ENCODE assay signal across 8 mouse cellular contexts in the genomic region with DNA sequence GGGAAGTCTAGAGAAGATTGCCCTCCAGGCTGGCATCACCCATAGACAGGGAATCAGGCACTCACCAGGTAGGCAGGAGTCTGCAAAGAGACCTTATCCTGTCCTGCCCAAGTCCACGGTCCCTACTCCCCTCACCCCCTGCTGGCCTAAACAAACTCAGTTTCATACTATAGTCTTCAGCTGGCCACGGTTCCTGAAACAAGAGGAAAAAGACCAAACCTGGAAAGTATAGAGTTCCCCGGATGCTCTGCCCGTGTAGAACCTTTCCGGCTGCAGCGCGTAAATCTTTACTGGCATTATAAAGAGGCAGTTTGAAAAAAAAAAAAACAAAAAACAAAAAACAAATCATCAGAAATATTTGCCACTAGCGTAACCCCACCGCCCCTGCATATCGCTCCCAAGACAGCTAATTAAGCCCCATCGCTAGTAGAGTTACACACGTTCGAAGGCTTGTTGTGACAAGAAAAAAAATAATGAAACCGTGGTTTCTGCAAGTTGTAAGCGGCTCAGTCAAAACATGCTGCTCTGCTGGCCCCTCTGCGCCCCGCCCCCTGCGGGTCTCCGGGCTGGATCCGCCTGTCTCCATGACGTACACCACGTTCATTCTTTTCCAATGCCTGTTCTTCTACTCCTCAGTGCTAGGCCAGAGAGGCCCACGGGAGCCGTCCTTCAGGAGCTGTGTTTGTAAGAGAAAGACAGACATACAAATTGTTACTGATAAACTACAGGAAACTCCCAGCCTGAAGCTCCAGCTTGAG. TPM values are rescaled to one million over a fixed set of nuclear protein-coding genes. Genes with fewer than 3 reads are reported as not detected.
DNase-seq lines count a peak whose midpoint lies in the region; ATAC-seq and TF ChIP-seq lines count a peak whose summit lies in the region.
"Had no signal": no experiment of that assay in that cellular context is flagged by ENCODE, and none has a peak within 500 bp of the region (broad histone marks: within the 10 kb centered on the region; RNA-seq: fewer than 3 reads in every experiment).

No protein-coding gene starts in this region.

- peak overlapping the region; percentile 46 for H3K4me2 ChIP-seq in limb, embryonic 12.5 days
- H3K4me2 ChIP-seq in stomach, postnatal 0 days (replicated peaks; ENCODE audit: low read depth): peak overlapping the region; percentile 25

- H3K27me3 ChIP-seq in limb, embryonic 12.5 days: peaks cover 6% of the 10 kb centered on the region
- no peaks in the 10 kb centered on the region for H3K27me3 ChIP-seq in stomach, postnatal 0 days (ENCODE audit: control insufficient read depth, insufficient read depth, low read length)

- H3K36me3 ChIP-seq in limb, embryonic 12.5 days: no peaks in the 10 kb centered on the region
- H3K36me3 ChIP-seq in stomach, postnatal 0 days (ENCODE audit: control insufficient read depth, insufficient read depth, low read length): no peaks in the 10 kb centered on the region

- TF ChIP-seq POLR2A in lung, adult 2 months (IDR thresholded peaks at IDR 0.05; ENCODE audit: borderline replicate concordance, extremely low read depth, low read depth, low read length): no peak

- TF ChIP-seq CTCF in lung, adult 2 months (IDR thresholded peaks at IDR 0.05; ENCODE audit: insufficient read depth, low read length): no peak
- TF ChIP-seq CTCF in stomach, postnatal 0 days (IDR thresholded peaks at IDR 0.05; ENCODE audit: low read depth): peak; percentile 20; the same call in 1 of the 2 replicates

- H3K27ac ChIP-seq in limb, embryonic 12.5 days: peak overlapping the region; percentile 60
- no peak overlapping the region for H3K27ac ChIP-seq in stomach, postnatal 0 days (replicated peaks)
- H3K27ac ChIP-seq: macrophage had no signal

- no peaks in the 10 kb centered on the region for H3K9me3 ChIP-seq in limb, embryonic 12.5 days
- no peaks in the 10 kb centered on the region for H3K9me3 ChIP-seq in stomach, postnatal 0 days (ENCODE audit: control insufficient read depth, low read length)

- WGBS in lung, adult 2 months: 33% methylated on average over 24 of the region's 24 CpGs
- WGBS in limb, embryonic 12.5 days: 28% methylated on average over 24 of the region's 24 CpGs
- WGBS in stomach, postnatal 0 days: 24% methylated on average over 24 of the region's 24 CpGs

- no peak for TF ChIP-seq EP300 in stomach, postnatal 0 days (optimal IDR thresholded peaks at IDR 0.05)

- peak; percentile 57 for DNase-seq in lung, postnatal 10 days
- no peak for DNase-seq in lung, adult 2 months
- DNase-seq in forelimb bud, embryonic 11.5 days (ENCODE audit: low read depth, low spot score): peak; percentile 38
- DNase-seq in stomach, postnatal 0 days (ENCODE audit: low spot score): peak; percentile 37
- no peak for DNase-seq in layer of hippocampus, adult 18-20 months (ENCODE audit: low spot score in 2 of 2)
- DNase-seq in cerebellum, postnatal 14 days: no peak

- H3K9ac ChIP-seq in limb, embryonic 12.5 days (replicated peaks): peak overlapping the region; percentile 32; the same call in 1 of the 2 replicates
- H3K9ac ChIP-seq in stomach, postnatal 0 days (ENCODE audit: low read length): no peak overlapping the region

- 0 out of 2 replicates have a peak, but pooled peaks have one; percentile 52 for ATAC-seq in limb, embryonic 12.5 days (ENCODE audit: insufficient number of reproducible peaks, insufficient read depth, low FRiP score, low TSS enrichment, low read depth)
- no peak for ATAC-seq in stomach, postnatal 0 days (ENCODE audit: low FRiP score, low TSS enrichment)

- H3K4me3 ChIP-seq in lung, adult 2 months (replicated peaks; ENCODE audit: extremely low read depth, low read depth, low read length): no peak overlapping the region
- H3K4me3 ChIP-seq in limb, embryonic 12.5 days (replicated peaks): peak overlapping the region; percentile 12
- no peak overlapping the region for H3K4me3 ChIP-seq in stomach, postnatal 0 days (ENCODE audit: low read depth, low read length)

- no peaks in the 10 kb centered on the region for H3K4me1 ChIP-seq in lung, adult 2 months (ENCODE audit: control insufficient read depth, insufficient read depth, low read length)
- peaks cover 20% of the 10 kb centered on the region for H3K4me1 ChIP-seq in limb, embryonic 12.5 days (replicated peaks)
- no peaks in the 10 kb centered on the region for H3K4me1 ChIP-seq in stomach, postnatal 0 days (replicated peaks; ENCODE audit: control insufficient read depth, insufficient read depth)

RNA-seq across cellular contexts. Expression of gene Bsn, which starts 6.9 kb away (rescaled TPM):
- polyA plus RNA-seq in lung, adult 2 months (2012; rRNA removed): 0.74 and 0.95 TPM in 2 replicates
- polyA plus RNA-seq in limb, embryonic 12.5 days (2016; fragmentation: Nextera tagmentation; extraction: Ambion mirVana): 1.1 and 1.2 TPM in 2 replicates
- 1.6 and 2.0 TPM in 2 replicates for polyA plus RNA-seq in stomach, postnatal 0 days (2015; fragmentation: Nextera tagmentation; extraction: Ambion mirVana)
- 100 to 1,000 TPM; 228 to 231 TPM for total RNA-seq in layer of hippocampus, adult 18-20 months (2021)

Comparison
In these comparisons a context has a peak if more than half of its experiments do, and no peak if none do; other contexts are left out.
1. DNase-seq: peak in lung, postnatal 10 days (single experiment), forelimb bud, embryonic 11.5 days (single experiment) and stomach, postnatal 0 days (single experiment); none in lung, adult 2 months (single experiment), layer of hippocampus, adult 18-20 months (0 of 2) and cerebellum, postnatal 14 days (0 of 2).